Mouse (Mus musculus): ENCODE measurements around the gene Etv2.

The Etv2 gene

DNA sequence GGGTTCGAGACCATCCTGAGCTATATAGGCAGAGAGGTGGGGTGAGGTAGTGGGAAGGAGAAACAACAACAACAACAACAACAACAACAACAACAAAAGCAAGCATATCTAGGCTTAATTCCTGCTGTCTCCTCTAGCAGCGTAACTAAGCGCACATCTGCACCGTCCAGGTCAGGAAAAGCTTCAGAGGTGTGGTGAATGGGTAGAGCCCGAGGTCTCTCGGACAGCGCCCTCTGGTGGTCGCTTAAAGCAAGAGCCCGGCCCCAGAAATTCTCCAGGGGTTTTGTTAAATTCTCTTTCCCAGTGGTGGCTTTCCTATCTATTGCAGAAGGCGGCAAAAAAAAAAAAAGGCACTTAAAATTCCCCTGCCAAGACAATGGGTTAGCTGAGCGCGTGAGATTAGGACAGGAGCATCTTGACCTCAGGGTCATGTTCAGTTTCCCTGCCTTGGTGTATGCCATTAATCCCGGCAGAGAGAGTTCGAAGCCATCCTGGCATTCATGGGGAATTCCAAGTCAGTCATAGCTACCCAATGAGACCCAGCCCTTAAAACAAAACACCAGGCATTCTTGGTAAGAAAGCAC lies 22.0 kb downstream of the Etv2 start:
- peak; percentile 62 to 68 for DNase-seq

DNA sequence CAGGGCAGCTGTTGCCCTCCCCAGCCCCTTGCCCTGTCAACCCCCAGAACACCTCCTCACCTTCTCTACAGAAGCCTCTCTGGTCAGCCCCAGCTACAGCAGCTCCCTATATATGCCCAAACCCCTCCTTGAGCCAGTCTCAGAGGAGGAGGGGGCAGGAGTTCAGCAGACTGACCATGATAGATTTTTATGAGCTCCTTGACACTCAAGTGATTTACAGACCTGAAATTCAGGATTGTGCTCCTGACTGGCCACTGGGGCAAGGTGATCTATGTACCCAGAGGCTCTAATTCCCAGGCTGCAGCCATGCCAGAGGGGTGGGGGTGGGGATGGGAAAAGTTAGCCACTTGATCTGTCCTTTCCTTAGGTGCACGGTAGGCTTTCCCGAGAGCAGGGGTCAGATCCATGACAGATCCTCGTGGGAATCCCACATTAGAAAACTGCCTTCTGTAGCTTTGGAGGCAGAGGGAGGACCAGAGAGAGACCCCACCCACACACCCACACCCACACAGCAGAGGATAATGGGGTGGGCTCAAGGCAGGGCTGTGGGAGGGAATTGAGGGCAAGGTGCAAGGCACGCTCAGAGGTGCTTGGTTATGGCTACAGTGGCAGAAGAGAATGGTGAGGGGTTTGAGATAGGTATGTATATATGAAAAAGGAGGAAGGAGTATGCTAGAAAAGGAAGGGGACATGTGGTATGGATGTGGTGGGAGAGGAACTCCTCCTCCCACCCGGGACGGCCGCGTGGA lies 22.8 kb downstream of the Etv2 start, which contains the start of gene Upk1a:
Gene Upk1a (minus strand): TSS at position 194 of the 749 bp plus-strand sequence.
- no peak for DNase-seq

DNA sequence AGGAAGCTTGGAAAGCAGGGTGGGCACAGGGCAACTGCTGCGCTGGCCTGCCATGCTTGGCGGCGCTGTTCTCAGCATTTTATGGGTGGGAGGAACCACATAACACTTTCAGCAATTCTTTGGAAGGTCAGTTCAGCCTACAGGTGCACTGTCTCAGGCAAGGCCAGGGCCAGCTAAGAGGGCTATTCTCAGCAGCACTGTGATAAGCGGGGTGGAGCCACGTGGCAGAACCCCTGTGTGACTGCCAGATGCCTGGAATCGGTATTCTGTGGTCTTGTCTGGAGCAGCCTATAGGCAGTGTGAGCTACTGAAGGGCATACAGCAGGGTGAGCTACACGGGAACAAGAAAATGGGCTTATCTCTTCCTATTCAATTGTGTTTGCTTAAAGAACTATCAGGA lies 25.6 kb downstream of the Etv2 start:
- no peak for DNase-seq

DNA sequence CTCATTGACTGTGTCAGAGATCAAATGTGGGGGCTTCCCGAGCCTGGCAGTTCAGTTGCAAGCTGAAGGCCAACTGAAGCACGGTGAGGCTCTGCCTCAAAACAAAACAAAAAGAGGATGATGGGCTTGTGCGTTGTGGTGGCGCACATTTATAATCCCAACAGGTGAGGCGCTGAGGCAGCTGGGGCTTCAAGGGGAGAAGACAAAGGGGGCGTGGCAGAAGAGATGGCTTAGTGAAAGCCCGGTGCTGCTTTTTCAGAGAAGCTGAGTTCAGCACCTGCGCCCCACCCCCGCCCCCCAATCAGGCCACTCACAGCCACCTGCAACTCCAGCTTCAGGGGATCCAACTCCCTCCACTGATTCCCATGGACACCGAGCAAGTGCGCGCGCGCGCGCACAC lies 27.2 kb downstream of the Etv2 start:
- DNase-seq, result no peak

DNA sequence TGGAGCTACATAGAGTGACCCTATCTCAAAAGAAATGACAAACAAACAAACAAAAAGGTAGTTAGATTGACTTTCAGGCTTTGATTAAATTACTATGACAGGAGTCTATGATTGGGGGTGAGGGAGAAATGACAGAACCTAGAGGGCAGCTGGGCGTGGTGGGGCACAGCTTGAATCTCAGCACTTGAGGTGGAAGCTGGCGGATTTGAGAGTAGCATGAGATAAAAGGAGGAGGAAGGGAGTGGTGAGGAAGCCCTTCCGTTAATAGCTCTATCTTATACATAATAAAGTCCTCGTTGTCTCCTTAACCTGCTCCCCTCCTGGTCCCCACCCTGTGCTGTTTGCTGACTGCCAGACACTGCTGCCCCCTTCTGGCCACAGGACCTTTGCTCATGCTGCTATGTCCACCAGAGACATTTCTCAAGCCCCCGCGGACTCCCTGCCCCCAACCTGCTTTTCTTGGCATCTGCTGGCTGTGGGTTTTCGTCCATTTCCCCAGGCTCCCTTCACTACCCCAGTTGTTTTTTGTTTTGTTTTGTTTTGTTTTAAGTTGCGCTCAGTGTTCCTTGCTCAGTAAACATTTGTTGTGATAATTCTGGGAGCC lies 27.8 kb downstream of the Etv2 start:
- DNase-seq, result peak; percentile 73 to 83

DNA sequence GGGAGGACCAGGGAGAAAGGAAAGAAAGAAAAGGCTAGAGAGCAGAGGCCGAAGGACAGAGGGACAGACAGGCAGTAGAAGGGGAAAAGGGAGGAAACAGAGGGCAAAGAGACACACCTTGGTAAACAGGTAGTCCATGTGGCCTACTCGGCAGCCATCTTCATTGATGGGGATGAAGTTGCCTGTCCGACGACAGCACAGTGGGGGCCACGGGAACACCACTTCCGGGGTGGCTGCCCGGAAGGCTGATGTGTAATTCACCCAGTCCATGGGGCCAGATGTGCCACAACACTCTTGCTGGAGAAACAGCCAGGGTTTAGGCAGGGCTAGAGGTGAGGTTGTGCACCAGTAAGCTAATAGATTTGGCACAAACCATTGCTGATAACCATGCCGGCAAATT lies 30.7 kb downstream of the Etv2 start:
- DNase-seq, result no peak

DNA sequence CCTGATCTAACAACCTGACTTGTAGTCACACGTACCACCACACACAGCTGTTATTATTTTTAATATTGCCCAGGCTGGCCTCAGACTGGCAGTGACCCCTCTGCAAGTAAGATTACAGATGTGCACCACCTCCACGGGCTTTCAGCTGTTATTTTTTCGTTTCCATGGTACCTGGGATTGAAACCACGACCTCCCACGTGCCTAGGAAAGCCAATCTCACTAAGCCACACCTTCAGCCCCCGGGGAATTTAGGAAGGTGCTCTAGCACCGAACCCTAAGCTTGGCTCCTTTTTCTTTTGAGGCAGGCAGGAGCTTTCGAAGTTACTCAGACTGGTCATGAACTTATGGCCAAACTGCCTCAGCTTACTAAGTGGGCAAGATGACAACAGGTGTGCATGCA lies 31.2 kb downstream of the Etv2 start:
- no peak for DNase-seq

DNA sequence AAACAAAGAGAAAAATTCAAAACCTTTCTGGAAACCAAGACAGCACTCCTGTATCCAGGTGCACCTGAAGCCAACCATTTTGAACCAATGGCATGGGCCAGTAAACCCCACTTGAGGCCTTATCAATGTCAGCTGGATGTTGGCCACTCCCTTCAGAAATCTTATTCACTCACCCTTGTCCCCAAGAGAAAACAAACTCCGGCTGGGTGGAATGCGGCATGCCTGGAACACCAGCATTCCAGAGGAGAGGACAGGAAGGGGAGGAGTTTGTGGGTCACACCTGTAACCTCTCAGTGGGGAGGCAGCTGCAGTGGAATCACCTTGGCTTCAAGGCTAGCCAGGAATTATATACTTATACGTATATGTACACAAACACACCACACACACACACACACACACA lies 33.1 kb downstream of the Etv2 start:
- DNase-seq, result peak; percentile 92 to 94

DNA sequence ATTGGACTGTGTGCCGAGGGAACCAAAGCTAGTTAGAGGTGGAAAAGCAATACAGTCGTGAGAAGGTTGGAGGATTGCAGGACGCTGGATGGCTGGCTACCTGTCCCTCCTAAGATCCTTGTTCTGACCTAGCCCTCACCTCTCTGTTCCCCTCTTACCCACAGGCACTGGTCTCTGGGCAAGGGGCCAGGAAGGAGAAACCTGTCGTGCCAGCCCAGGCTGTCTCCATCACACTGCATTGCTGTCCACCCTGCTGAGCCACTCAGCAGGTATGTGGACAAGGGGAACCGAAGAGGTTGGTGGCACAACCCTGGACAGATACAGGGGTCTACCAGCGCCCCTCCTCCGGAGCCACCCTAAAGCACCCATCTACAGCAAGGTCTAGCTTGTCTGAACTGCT lies 35.0 kb downstream of the Etv2 start:
- peak; percentile 88 to 93 for DNase-seq

DNA sequence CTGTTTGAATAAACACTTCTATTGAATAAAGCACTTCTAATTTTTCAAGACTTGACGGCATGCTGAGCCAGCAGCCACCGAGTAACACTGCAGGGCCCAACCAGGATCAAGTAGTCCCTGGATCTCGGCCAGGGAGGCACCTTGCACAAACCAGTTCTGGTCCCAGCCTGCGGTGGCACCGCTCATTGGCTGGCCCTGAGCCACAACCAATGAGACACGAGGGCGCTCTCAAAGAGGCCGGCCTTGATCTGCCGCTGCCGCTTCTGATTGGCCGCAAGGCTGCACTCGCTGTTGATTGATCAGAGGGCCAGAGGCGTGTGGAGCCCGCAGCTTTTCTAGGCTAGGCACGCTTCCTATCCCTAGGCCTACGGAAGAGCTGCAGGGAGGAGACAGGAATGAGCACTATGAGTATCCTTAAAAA lies 35.7 kb downstream of the Etv2 start:
- DNase-seq, result peak; percentile 98

DNA sequence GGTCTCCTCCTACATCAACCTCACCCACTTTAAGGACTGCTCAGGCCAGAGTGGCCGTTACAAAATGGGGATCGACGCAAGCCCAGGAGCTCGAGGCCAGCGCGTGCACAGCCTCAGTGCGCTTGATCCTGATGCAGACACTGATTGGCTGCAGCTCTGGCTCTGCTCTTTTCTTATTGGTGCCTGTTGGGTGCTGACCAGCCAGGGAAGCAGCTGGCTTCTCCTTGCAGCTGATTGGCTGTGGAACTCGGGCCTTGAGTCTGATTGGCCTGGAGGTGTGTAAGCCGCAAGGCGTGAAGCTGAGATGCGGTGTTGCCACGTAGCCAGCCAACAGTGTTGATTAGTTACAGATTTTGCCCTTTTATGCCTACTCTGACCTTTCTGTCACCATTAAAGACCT lies 36.9 kb downstream of the Etv2 start, which contains the start of gene Zbtb32:
Gene Zbtb32 (minus strand): TSS at position 124 of the 400 bp plus-strand sequence.
- no peak for DNase-seq

DNA sequence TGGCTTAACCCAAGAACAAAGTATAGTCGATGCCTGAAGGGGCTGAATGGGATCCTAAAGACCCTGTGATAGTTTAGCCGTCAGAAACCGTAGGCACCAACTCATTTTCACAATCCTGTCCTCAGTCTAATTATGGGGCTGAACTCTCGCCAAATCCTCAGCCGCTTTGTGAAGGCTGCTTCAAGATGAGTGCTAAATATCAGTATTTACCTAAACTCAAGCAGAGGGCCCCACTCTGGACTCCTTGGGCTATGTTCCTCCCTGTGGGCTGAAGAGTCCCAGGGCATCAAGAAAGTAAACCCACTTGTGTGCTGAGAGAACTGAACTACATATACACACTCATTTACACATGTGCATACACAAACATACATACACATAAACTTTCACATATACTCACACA lies 38.8 kb downstream of the Etv2 start:
- DNase-seq, result peak; percentile 54 to 61

DNA sequence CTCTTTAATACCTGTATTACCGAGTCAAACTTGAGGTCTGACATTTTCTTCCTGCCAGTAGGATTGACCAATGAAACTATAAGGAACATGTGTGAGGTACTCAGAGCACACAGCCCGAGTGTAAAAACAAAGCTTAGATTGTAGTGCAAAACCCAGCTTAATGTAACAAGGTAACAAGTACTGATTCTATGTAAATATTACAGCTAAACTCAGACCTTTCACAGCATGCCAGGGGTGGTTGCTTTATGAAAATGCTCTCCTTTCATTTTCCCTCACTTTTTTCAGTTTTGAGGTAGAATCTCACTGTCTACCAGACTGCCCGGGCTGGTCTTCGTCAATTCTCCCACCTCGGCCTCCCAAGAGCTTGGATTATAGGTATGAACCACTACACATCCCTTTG lies 39.6 kb downstream of the Etv2 start:
- no peak for DNase-seq

DNA sequence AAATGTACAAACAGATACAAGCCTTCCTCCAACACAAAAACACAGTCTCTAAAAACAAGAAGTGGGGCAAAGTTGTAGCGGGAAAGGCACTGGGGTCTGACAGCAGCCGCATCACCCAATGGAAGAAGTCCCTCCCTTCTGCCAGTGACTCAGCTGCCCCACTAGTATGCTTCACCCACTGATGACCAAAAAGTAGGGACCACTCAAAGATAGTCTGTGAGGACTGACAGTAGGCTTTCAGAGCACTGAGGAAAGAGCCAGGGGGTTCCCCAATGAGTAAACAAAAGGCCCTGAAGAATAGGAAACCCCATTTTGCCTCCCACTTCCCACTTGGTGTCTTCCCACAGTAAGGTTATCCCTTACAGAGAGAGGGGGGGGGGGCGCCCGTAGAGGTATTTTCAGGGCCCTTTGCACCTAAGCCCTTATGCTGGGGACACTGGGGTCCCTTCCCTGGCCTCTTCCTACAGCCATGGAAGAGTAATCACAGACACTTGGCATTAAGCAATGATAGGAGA lies 41.1 kb downstream of the Etv2 start:
- DNase-seq, result no peak

DNA sequence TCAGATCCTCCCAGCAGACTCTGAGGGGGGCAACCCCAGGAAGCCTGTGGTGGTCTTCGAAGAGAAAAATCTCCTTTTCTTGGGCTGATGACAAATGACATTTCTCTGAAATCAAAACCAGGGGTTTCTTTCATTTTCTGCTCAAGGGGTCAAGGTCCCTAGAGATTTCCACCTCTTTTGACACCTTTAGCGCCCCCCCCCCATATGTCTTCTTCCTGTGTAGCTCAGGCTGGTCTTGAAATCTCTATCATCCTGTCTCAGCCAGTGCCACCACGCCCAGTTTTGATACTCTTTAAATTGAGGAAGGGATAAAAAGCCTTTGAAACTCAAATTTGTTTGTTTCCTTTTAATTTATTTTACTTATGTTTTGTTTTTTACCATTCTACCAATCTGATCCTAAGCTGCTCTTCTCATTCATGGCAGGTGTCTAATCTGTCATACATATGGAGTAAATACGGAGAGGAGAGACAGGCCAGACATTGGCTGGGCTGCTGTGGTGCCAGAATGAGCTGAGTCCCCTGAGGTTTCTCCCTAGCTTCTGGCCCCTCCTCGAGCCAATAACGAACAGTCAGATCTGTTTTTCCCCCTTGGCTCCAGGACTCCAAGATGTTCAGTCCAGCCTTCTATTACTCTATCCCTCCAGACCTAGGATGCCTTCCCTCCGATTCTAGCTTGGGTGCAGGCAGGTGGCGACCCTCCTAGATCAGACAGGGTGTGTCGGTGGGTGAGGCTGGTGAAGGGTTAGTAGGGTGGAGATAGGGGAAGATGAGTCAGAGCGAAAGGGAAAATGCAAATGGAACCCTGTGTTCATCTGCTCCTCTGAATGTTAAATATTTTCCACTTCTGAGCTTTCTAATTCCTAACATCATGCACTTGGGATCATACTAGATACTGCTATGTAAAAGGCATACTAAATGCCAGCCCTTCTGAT lies 41.8 kb downstream of the Etv2 start:
- no peak for DNase-seq

DNA sequence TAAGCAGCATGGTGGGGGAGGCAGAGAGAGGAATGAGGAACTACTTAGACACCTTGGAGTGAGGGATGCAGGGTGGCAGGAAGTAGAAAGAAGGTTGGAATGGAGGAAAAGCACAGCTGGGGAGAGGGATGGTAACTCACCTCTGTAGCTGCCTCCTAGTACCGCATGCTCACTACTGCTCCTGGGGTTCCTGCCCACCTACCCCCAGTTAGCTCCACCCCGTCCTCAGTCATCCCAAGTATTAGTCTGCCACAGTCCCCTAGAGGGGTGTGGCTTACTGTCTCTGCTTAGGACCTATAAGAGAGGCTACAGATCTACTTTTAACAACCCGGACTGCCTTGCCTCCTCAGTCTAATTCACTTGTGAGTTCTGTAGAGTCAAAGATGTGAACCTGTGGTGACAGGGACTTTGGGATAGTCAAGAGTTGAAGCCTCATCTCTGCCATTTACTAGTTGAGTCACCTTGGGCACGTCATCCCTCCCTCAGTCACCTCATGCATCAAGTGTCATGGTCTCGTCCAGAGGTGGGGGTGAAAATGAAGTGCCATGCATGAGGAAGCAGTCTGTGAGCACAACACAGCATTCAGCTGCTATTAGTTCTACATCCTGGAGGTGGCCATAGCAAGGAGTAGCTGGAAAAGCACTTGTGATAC lies 42.8 kb downstream of the Etv2 start:
- no peak for DNase-seq

DNA sequence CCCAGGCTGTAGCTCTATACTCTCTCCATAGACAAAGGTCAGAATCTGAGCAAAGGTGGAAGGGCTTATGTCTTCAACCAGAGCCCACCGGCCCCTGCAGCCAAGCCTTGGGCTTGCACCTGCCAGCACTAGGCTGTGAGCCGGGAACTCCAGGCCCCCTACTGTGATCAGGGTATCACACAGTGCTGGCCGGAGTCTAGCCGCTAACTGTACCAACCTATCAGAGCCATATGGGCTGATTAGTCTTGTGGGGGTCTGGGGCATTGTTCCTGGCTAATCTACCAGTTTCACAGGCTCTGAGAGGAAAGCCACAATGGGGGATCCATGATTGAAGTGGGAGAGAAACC lies 44.1 kb downstream of the Etv2 start:
- no peak for DNase-seq

DNA sequence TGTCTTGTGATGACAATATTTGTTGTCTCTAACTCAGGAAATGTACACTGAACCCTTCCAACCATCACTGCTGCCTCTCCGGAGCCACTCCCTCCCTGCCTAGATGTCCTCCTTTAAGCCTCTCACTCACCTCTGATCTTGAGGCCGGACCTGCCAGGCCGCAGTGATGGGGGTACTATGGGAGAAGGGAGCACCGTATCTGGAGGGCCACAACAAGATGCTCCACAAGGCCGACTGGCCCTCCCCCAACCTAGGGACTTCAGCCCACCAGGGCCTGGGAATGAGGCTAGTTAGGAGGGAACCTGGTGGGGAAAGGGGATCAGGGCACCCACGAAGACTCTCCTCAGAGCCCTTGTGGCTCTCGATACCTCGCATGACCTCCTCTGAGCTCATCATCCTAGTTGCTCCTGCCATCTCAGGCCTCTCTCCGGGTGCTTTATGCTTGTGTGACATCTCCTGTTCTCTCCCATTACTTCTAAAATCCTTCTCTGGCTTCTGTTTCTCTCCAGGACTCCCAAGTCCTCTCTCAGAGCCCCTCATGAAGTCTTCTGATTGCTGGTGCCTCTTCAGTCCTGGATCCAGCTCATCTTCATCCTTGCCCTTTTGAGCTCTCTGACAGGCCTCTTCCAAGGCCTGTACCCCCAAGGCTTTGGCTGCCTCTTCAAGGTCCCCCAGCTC lies 44.6 kb downstream of the Etv2 start:
- DNase-seq, result no peak

DNA sequence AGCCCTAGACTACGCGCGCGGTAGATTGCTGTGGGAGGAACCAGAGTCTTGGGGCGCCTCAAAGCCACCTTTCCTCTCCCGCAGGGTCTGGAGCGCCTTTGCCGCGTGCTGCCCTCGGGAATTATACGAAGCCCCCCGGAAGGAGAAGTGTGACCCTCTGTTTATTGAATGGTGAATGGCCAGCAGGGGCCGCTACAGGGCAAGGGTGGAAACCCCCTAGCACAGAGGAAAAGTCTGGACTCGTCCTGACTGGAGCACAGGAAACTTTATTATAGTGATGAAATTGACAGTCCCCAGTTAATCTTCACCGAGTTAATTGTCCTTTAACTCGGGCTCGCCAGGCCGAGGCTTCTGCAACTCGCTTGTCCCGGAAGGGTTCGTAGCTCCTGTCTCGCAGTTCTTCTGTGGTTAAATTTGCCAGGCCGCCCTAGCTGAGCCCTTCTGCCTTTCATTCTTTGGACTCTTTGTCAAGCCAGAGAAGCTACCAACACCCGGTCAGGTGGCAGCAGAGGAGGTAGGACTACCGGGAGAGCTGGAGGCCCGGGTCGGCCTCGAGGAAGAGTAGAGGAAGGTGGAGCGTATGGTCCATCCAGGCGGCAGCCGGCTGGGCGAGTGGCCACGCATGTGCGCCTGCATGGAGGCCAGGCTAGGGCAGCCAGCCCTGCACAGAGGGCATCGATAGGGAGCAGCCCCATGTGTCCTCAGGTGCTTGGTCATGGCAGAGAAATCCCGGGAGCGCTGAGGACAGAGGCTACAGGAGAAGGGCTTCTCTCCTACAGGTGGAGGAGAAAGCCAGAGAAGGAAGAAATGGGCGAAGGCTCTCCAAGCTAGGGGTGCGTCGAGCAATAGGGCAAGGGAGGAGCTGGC lies 46.0 kb downstream of the Etv2 start:
- peak; percentile 86 to 87 for DNase-seq

DNA sequence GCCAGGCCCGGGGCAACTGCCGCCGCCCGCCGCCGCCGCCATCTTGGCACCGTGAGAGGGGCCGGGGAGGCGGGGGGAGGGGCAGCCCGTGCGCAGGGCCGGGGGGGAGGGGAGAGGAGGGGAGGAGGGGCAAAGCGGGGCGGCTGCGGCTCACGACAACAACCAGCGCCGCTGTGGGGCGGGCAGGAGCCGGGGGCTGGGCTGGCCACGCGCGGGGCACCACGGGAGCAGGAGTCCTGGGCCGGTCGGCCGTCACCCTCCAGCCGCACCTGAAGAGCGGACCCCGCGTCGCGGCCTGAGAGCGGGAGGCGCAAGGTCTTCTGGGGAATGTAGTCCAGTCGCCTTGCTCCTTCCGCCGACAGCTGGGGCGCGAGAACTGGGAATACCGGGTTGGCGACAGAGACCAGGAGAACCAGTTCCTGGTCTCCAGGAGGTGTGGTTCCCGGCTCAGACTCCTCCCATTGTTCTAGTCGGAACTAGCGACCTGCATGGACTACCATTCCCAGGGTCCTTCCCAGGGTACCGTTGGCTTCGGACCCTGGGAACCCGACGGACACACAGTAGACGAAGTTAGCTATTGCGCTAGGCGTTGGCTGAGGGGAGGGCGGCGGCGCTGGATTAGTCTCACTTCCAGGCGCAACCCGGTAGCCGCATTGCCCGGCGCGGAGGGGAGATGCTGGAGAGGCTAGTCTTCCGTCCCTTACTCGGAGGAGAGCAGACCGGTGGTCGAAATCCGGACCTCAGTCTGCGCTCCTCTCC lies 46.8 kb downstream of the Etv2 start, which contains the start of gene Kmt2b:
Gene Kmt2b (minus strand): TSS at position 51 of the 759 bp plus-strand sequence.
- peak; percentile 99 for DNase-seq

All from lung, adult 18-20 months (tissue).